Mouse (Mus musculus) heart, embryonic 10.5 days (tissue): ENCODE results near the gene Gm38655. TPM values are rescaled to one million over a fixed set of nuclear protein-coding genes. Genes with fewer than 3 reads are reported as not detected.
"Not testable (repeated sequence)": the region's sequence is repeated elsewhere in the genome, so short reads cannot be mapped to it uniquely, and the experiment has no call there.

ENCODE experiments used
- DNase-seq: peaks from one replicate; pipeline ENCODE4 v3.0.0-alpha.2; 2017; ENCODE audit warnings: low spot score
- H3K27ac ChIP-seq: fragments of 300-500 bp; sonication (generic); 2 replicates; pipeline ENCODE4 v1.5.1; 2016; ENCODE audit warnings: mild to moderate bottlenecking
- H3K27me3 ChIP-seq: fragments of 300-500 bp; sonication (generic); 2 replicates; pipeline ENCODE4 v1.6.1; 2016; ENCODE audit warnings: mild to moderate bottlenecking; ENCODE audit not compliant: poor library complexity, insufficient read depth, severe bottlenecking
- H3K36me3 ChIP-seq: fragments of 300-500 bp; sonication (generic); 2 replicates; pipeline ENCODE4 v1.6.1; 2016; ENCODE audit warnings: mild to moderate bottlenecking, moderate library complexity
- H3K4me1 ChIP-seq: fragments of 300-500 bp; sonication (generic); 2 replicates; pipeline ENCODE4 v1.6.1; 2016; ENCODE audit warnings: mild to moderate bottlenecking
- H3K4me3 ChIP-seq: fragments of 300-500 bp; sonication (generic); 2 replicates; pipeline ENCODE4 v1.5.1; 2016; ENCODE audit warnings: mild to moderate bottlenecking, moderate library complexity
- H3K9me3 ChIP-seq: fragments of 300-500 bp; sonication (generic); 2 replicates; pipeline ENCODE4 v1.6.1; 2016; ENCODE audit warnings: mild to moderate bottlenecking, moderate library complexity
- whole genome bisulfite sequencing: fragments of 180-500 bp; shearing (Covaris S2); methylation state at CpG from one replicate; pipeline ENCODE4 v1.1.7; 2016; 5-methylcytosine and 5-hydroxymethylcytosine counted together
- polyA plus RNA-seq: library from polyadenylated mRNA; unstranded; fragments of >200 nt; fragmentation: Nextera tagmentation; extraction: Ambion mirVana; gene quantifications from 2 replicates; pipeline ENCODE4 v1.2.1, GENCODE M21; 2016

Gene Gm38655
- polyA plus RNA-seq, 1 experiment from 2014 or later = 0.54 TPM

DNA sequence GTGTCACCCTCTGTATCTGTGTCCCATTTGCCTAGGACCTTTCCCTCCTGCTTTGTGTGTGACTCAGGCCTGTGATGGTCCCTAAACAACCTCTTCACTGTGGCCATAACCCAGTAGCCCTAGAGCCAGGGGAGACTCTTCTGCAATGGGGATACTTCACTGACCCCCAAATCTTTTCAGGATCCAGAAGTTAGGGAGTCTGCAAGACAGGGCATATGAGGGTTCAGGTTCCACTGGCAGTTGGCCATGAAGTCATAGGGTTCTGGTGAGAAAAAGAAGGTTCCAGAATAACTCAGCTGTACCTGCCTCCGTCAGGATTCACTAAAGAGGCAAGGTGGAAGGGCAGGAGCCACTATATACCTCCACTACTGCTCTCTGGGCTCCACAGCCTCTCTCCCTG, 13.1 kb downstream of the Gm38655 start, which contains the start of gene Ccdc154:
TSS of gene Ccdc154 (plus strand) at position 301 of the 400 bp plus-strand sequence.
- DNase-seq = no peak
- Histone ChIP-seq H3K9me3 (no peaks in the 10 kb centered on the region), H3K4me3 (no peak within 1 kb of the TSS), H3K27ac (no peak within 1 kb of the TSS), H3K4me1 (0 out of 2 replicates have a peak, but pooled peaks cover 3% of the 10 kb centered on the region), H3K27me3 (no peaks in the 10 kb centered on the region), H3K36me3 (peaks cover 42% of the 10 kb centered on the region)
- WGBS = 84% methylated on average over 1 of the region's 1 CpGs

DNA sequence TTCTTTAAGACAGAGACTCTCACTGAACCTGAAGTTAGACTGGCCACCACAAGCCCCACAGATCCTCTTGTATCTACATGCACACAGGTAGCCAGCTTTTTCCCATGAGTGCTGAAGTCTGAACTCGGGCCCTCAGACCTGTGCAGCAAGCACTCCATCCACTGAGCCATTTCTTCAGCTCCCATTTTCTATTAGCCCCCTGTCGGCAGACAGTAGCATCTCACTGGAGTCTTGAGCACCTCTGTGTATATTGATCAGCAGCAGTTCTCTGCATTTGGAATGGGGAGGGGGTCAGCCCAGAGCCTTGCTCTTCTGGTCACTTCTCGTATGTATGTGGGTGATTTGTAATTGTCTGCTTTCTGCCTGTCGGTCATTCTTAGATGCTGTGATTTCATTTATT, 35.3 kb downstream of the Gm38655 start:
- H3K27me3 ChIP-seq = no peaks in the 10 kb centered on the region
- peaks cover 14% of the 10 kb centered on the region; the same call in 1 of the 2 replicates for H3K36me3 ChIP-seq
- no peak for DNase-seq
- no peak overlapping the region for H3K4me3 ChIP-seq
- H3K9me3 ChIP-seq = no peaks in the 10 kb centered on the region
- peaks cover 7% of the 10 kb centered on the region; the same call in 1 of the 2 replicates for H3K4me1 ChIP-seq
- WGBS = 69% methylated on average over 4 of the region's 4 CpGs
- H3K27ac ChIP-seq = no peak overlapping the region

DNA sequence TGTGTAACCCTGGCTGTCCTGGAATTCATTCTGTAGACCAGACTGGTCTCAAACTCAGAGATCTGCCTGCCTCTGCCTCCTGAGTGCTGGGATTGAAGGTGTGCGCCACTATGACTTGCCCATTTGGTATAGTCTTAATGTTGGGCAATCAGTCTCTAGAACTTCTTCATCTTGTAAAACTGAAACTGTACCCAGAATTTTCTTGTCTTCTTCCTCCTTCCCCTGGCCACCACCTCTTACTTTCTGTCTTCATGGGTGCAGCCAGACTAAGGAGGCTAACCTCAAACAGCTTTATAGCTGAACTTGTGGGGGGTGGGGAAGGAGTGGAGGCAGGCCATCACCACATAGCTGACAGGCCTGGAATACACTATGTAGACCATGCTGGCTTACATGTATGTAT, 36.5 kb downstream of the Gm38655 start:
- Histone ChIP-seq H3K4me1 (peaks cover 10% of the 10 kb centered on the region), H3K27me3 (no peaks in the 10 kb centered on the region), H3K36me3 (peaks cover 12% of the 10 kb centered on the region; the same call in 1 of the 2 replicates), H3K9me3 (no peaks in the 10 kb centered on the region), H3K27ac (no peak overlapping the region), H3K4me3 (no peak overlapping the region)
- WGBS = 91% methylated on average over 1 of the region's 1 CpGs
- DNase-seq = no peak

GRCm38 (mm10) chr17:25135622-25136021, 39.6 kb downstream of the Gm38655 start:
- Histone ChIP-seq H3K4me3 (no peak overlapping the region), H3K4me1 (peaks cover 12% of the 10 kb centered on the region), H3K27me3 (no peaks in the 10 kb centered on the region), H3K9me3 (no peaks in the 10 kb centered on the region), H3K27ac (no peak overlapping the region), H3K36me3 (peaks cover 6% of the 10 kb centered on the region; the same call in 1 of the 2 replicates)
- WGBS = 81% methylated on average over 6 of the region's 6 CpGs
- DNase-seq = no peak

DNA sequence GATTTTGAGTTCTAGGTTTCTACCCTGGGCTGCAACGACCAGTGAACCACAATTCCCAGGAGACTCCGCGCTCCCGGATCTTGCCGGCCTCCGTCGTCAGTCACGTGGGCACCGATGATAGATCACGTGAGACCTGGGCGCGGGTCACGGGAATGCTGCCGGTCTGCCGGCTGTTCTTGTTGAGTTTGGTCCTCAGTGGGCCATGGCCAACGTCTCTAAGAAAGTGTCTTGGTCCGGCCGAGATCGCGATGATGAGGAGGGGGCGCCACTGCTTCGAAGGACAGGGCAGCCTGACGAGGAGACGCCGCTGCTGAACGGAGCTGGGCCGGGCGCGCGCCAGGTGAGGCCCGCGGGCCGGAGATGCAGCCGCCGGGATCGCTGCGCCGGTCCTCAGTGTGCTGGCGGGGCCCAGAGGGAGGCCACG, 42.0 kb downstream of the Gm38655 start, which contains the start of gene Clcn7:
TSS of gene Clcn7 (plus strand) at position 117 of the 424 bp plus-strand sequence.
- no peaks in the 10 kb centered on the region for H3K27me3 ChIP-seq
- DNase-seq = peak; percentile 97
- no peaks in the 10 kb centered on the region for H3K9me3 ChIP-seq
- WGBS = under 1% methylated on average over 40 of the region's 40 CpGs
- peak within 1 kb of the TSS; percentile 87 for H3K27ac ChIP-seq
- peaks cover 12% of the 10 kb centered on the region for H3K4me1 ChIP-seq
- peak within 1 kb of the TSS; percentile 94 for H3K4me3 ChIP-seq
- peaks cover 3% of the 10 kb centered on the region; the same call in 1 of the 2 replicates for H3K36me3 ChIP-seq

- Histone ChIP-seq H3K27me3 (no peaks in the 10 kb centered on the region), H3K27ac (no peak overlapping the region), H3K4me1 (peaks cover 25% of the 10 kb centered on the region), H3K4me3 (no peak overlapping the region), H3K36me3 (no peaks in the 10 kb centered on the region), H3K9me3 (no peaks in the 10 kb centered on the region)
- WGBS = 85% methylated on average over 1 of the region's 1 CpGs
- DNase-seq = no peak
These were observed 45.2 kb downstream of the Gm38655 start for GRCm38 (mm10) chr17:25130060-25130459.

DNA sequence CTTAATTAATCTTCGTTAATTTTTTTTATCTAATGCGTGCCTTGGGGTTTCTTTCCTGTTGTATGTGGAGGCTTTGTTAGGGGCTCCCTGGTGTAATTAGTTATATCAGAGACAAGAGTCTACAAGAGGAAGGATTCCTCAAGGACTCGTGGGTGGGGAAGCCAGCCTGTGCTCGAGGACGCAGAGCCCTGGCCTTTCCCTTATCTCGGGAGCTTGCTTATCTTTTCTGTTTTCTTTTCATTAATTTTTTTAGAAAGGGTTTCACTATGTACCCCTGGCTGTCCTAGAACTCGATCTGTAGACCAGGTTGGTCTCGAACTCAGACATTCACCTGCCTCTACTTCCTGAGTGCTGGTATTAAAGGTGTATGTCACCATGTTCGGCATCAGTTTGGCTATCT, 47.6 kb downstream of the Gm38655 start:
- H3K27ac ChIP-seq = peak overlapping the region; percentile 47; the same call in 1 of the 2 replicates
- WGBS = 49% methylated on average over 9 of the region's 9 CpGs
- DNase-seq = no peak

GRCm38 (mm10) chr17:25127079-25127478, 48.2 kb downstream of the Gm38655 start:
- Histone ChIP-seq H3K4me3 (no peak overlapping the region), H3K36me3 (no peaks in the 10 kb centered on the region), H3K27ac (peak overlapping the region; percentile 47; the same call in 1 of the 2 replicates), H3K4me1 (peaks cover 13% of the 10 kb centered on the region), H3K9me3 (no peaks in the 10 kb centered on the region), H3K27me3 (peaks cover 13% of the 10 kb centered on the region; the same call in 1 of the 2 replicates)
- peak; percentile 93 for DNase-seq
- 23% methylated on average over 8 of the region's 8 CpGs for WGBS

More for the DNA sequence above, 47.6 kb downstream of the Gm38655 start:
- Histone ChIP-seq H3K4me1 (peaks cover 13% of the 10 kb centered on the region), H3K27me3 (peaks cover 8% of the 10 kb centered on the region; the same call in 1 of the 2 replicates), H3K9me3 (no peaks in the 10 kb centered on the region), H3K4me3 (no peak overlapping the region), H3K36me3 (no peaks in the 10 kb centered on the region)

DNA sequence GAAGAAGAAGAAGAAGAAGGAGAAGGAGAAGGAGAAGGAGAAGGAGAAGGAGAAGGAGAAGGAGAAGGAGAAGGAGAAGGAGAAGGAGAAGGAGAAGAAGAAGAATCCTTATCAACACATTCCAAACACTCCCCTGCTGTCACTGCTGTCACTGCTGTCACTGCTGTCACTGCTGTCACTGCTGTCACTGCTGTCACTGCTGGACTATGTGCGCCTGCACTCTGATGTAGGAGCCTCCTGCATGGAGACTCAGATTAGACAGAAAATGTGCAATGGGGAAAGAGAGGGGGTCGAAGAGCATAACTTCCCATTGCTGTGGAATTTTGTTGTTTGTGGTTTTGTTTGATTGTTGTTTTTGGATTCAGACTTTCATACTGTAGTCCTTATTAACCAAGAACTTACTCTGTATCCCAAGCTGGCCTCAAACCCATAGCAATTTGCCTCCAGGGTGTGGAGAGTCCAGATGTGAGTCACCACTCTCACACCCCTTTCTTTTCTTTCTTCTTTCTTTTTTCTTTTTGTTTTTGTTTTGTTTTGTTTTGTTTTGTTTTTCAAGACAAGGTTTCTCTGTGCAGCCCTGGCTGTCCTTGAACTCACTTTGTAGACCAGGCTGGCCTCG, 49.7 kb downstream of the Gm38655 start:
- not testable (repeated sequence) for H3K36me3 ChIP-seq, H3K9me3 ChIP-seq, H3K4me3 ChIP-seq
- 59% methylated on average over 3 of the region's 3 CpGs for WGBS
- Histone ChIP-seq H3K27me3 (peaks cover 13% of the 10 kb centered on the region; the same call in 1 of the 2 replicates), H3K4me1 (peaks cover 13% of the 10 kb centered on the region), H3K27ac (0 out of 2 replicates have a peak overlapping the region, but pooled peaks have one; percentile 22)
- peak; percentile 75 for DNase-seq

GRCm38 (mm10) chr17:25123979-25124378, 51.3 kb downstream of the Gm38655 start:
- Histone ChIP-seq H3K9me3 (no peaks in the 10 kb centered on the region), H3K27ac (no peak overlapping the region), H3K4me1 (peaks cover 13% of the 10 kb centered on the region), H3K36me3 (no peaks in the 10 kb centered on the region), H3K27me3 (peaks cover 13% of the 10 kb centered on the region; the same call in 1 of the 2 replicates), H3K4me3 (no peak overlapping the region)
- 24% methylated on average over 7 of the region's 7 CpGs for WGBS
- DNase-seq = no peak

Other genes starting within 250 kb of the Gm38655 start
- 36.3 and 42.6 TPM in 2 replicates for gene Mapk8ip3, start 238.5 kb downstream of the Gm38655 start, polyA plus RNA-seq
- 212 and 255 TPM in 2 replicates for gene Jpt2, start 214.8 kb downstream of the Gm38655 start, polyA plus RNA-seq
- 6.2 and 7.2 TPM in 2 replicates for gene Cramp1l, start 159.7 kb downstream of the Gm38655 start, polyA plus RNA-seq
- gene Ift140, start 159.4 kb downstream of the Gm38655 start, polyA plus RNA-seq = 18.4 and 19.1 TPM in 2 replicates
- 12.2 and 15.9 TPM in 2 replicates for gene Tmem204, start 91.9 kb downstream of the Gm38655 start, polyA plus RNA-seq
- 35.2 and 45.2 TPM in 2 replicates for gene Telo2, start 59.5 kb downstream of the Gm38655 start, polyA plus RNA-seq
- 0.08 and 0.15 TPM in 2 replicates for gene Ptx4, start 54.7 kb downstream of the Gm38655 start, polyA plus RNA-seq
- gene Clcn7, start 42.1 kb downstream of the Gm38655 start, polyA plus RNA-seq = 20.5 and 21.7 TPM in 2 replicates
- not detected in 2 replicates for gene Ccdc154, start 13.0 kb downstream of the Gm38655 start, polyA plus RNA-seq
- 27.3 and 34.6 TPM in 2 replicates for gene BC003965, start 9.1 kb upstream of the Gm38655 start, polyA plus RNA-seq
- 6.5 and 7.4 TPM in 2 replicates for gene Unkl, start 12.9 kb upstream of the Gm38655 start, polyA plus RNA-seq
- 31.2 and 36.7 TPM in 2 replicates for gene Gnptg, start 64.7 kb upstream of the Gm38655 start, polyA plus RNA-seq
- gene Tsr3, start 64.7 kb upstream of the Gm38655 start, polyA plus RNA-seq = 44.9 and 58.4 TPM in 2 replicates
- 0.54 and 1.3 TPM in 2 replicates for gene Baiap3, start 80.9 kb upstream of the Gm38655 start, polyA plus RNA-seq
- 528 and 716 TPM in 2 replicates for gene Ube2i, start 99.2 kb upstream of the Gm38655 start, polyA plus RNA-seq
- not detected in 2 replicates for gene Prss34, start 122.9 kb upstream of the Gm38655 start, polyA plus RNA-seq
- gene Prss28, start 133.2 kb upstream of the Gm38655 start, polyA plus RNA-seq = not detected in 2 replicates
- not detected in 2 replicates for gene Prss29, start 143.2 kb upstream of the Gm38655 start, polyA plus RNA-seq
- not detected in 2 replicates for gene Tpsab1, start 170.1 kb upstream of the Gm38655 start, polyA plus RNA-seq
- not detected in 2 replicates for gene Tpsb2, start 190.8 kb upstream of the Gm38655 start, polyA plus RNA-seq
- 0.54 TPM in 1 of 2 replicates, not detected in the other for gene Tpsg1, start 193.8 kb upstream of the Gm38655 start, polyA plus RNA-seq